8 mouse cellular contexts compared by ENCODE assay signal in the genomic region with DNA sequence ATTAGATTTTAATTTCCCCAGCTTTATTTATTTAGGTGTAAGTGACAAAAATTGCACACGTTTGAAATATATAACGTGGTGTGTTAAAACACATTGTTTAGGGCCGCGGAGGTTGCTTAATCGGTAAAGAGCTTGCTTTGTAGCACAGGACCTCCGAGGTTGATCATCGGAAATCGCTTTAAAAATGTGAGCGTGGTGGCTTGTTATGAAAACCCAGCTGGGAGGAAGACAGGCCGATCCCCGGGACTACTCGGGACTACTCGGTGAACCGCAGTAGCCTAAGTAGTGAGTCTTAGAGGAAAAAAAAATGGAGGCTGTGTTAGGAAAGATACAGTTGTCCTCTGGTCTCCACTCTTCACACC. TPM values are rescaled to one million over a fixed set of nuclear protein-coding genes. Genes with fewer than 3 reads are reported as not detected.
DNase-seq lines count a peak whose midpoint lies in the region; ATAC-seq and TF ChIP-seq lines count a peak whose summit lies in the region.

No protein-coding gene starts in this region.

- H3K4me1 ChIP-seq in heart, embryonic 13.5 days = peaks cover 32% of the 10 kb centered on the region
- peaks cover 5 to 8% of the 10 kb centered on the region in 2 experiments for H3K4me1 ChIP-seq in ES-E14 (ENCODE audit: control insufficient read depth in 2 of 2, insufficient read depth in 2 of 2, low read length in 2 of 2, poor library complexity in 1 of 2)
- peaks cover 4% of the 10 kb centered on the region; the same call in 1 of the 2 replicates for H3K4me1 ChIP-seq in forebrain, postnatal 0 days (ENCODE audit: insufficient read depth)
- H3K4me1 ChIP-seq in midbrain, embryonic 11.5 days (ENCODE audit: control insufficient read depth, insufficient read depth, low read length) = peaks cover 7% of the 10 kb centered on the region

- no peaks in the 10 kb centered on the region for H3K9me3 ChIP-seq in heart, embryonic 13.5 days
- no peaks in the 10 kb centered on the region for H3K9me3 ChIP-seq in ES-E14 (ENCODE audit: control insufficient read depth, insufficient read depth, low read depth, low read length)
- H3K9me3 ChIP-seq in forebrain, postnatal 0 days (ENCODE audit: low read length) = no peaks in the 10 kb centered on the region
- H3K9me3 ChIP-seq in midbrain, embryonic 11.5 days (ENCODE audit: control insufficient read depth, low read length) = no peaks in the 10 kb centered on the region

- TF ChIP-seq CTCF in forebrain, postnatal 0 days (IDR thresholded peaks at IDR 0.05; ENCODE audit: low read depth) = no peak

- 2% methylated on average over 14 of the region's 14 CpGs for WGBS in heart, embryonic 13.5 days
- WGBS in forebrain, postnatal 0 days = 3% methylated on average over 14 of the region's 14 CpGs
- 4% methylated on average over 14 of the region's 14 CpGs for WGBS in midbrain, embryonic 11.5 days

- H3K27ac ChIP-seq in heart, embryonic 13.5 days (replicated peaks) = peak overlapping the region; percentile 70
- H3K27ac ChIP-seq in ES-E14 (ENCODE audit: insufficient read depth, low read depth, low read length, poor library complexity, severe bottlenecking) = no peak overlapping the region
- H3K27ac ChIP-seq in forebrain, postnatal 0 days (ENCODE audit: low read depth, low read length) = peak overlapping the region; percentile 73
- no peak overlapping the region for H3K27ac ChIP-seq in midbrain, embryonic 11.5 days (ENCODE audit: low read depth, low read length)

- H3K27me3 ChIP-seq in heart, embryonic 13.5 days (replicated peaks) = no peaks in the 10 kb centered on the region
- no peaks in the 10 kb centered on the region for H3K27me3 ChIP-seq in forebrain, postnatal 0 days (ENCODE audit: insufficient read depth, low read length)
- no peaks in the 10 kb centered on the region for H3K27me3 ChIP-seq in midbrain, embryonic 11.5 days (ENCODE audit: control insufficient read depth, insufficient read depth, low read length)

- H3K9ac ChIP-seq in heart, embryonic 13.5 days = peak overlapping the region; percentile 83
- peak overlapping the region; percentile 77 for H3K9ac ChIP-seq in ES-E14 (ENCODE audit: insufficient read depth, low read depth, low read length, poor library complexity, severe bottlenecking)
- peak overlapping the region; percentile 65 for H3K9ac ChIP-seq in forebrain, postnatal 0 days
- H3K9ac ChIP-seq in midbrain, embryonic 11.5 days (ENCODE audit: low read length) = peak overlapping the region; percentile 63

- in situ Hi-C loops in ES-E14 (cut with MboI; ENCODE audit: low sequenced_read_pairs in 2 of 2, unreplicated experiment in 2 of 2) = loop anchor here (10.0 to 25.0 kb wide), 2 partner anchors 117 to 120 kb away; a partner anchor contains a TSS

- no peak for DNase-seq in heart, adult 8-10 months (ENCODE audit: low spot score)
- no peak for DNase-seq in ES-E14 (ENCODE audit: low read depth, low spot score)
- no peak for DNase-seq in forebrain, postnatal 0 days
- DNase-seq in midbrain, embryonic 11.5 days (ENCODE audit: low spot score, missing footprints) = peak; percentile 92
- no peak for DNase-seq in urinary bladder, postnatal 4 days (ENCODE audit: low spot score in 2 of 2)
- DNase-seq in kidney, adult 11 months = no peak
- no peak for DNase-seq in gastrocnemius, postnatal 10 days

- H3K36me3 ChIP-seq in heart, embryonic 13.5 days = peaks cover under 1% of the 10 kb centered on the region; the same call in 1 of the 2 replicates
- no peaks in the 10 kb centered on the region for H3K36me3 ChIP-seq in ES-E14 (ENCODE audit: control insufficient read depth, insufficient read depth, low read length, poor library complexity, severe bottlenecking)
- H3K36me3 ChIP-seq in forebrain, postnatal 0 days (ENCODE audit: insufficient read depth) = 0 out of 2 replicates have a peak, but pooled peaks cover 2% of the 10 kb centered on the region
- H3K36me3 ChIP-seq in midbrain, embryonic 11.5 days (ENCODE audit: control insufficient read depth, insufficient read depth, low read length) = no peaks in the 10 kb centered on the region

- ATAC-seq in heart, embryonic 13.5 days (ENCODE audit: extremely low read depth, insufficient number of reproducible peaks, low FRiP score, low TSS enrichment) = no peak
- ATAC-seq in forebrain, postnatal 0 days = no peak
- no peak for ATAC-seq in midbrain, embryonic 11.5 days (ENCODE audit: low FRiP score)

- peak overlapping the region; percentile 81 for H3K4me2 ChIP-seq in heart, embryonic 13.5 days
- H3K4me2 ChIP-seq in forebrain, postnatal 0 days (ENCODE audit: low read depth) = peak overlapping the region; percentile 58
- peak overlapping the region; percentile 49 for H3K4me2 ChIP-seq in midbrain, embryonic 11.5 days

- peak overlapping the region; percentile 69 for H3K4me3 ChIP-seq in heart, embryonic 13.5 days
- H3K4me3 ChIP-seq in ES-E14 (ENCODE audit: insufficient read depth in 1 of 2, low read depth in 1 of 2, low read length in 2 of 2, poor library complexity in 1 of 2, severe bottlenecking in 1 of 2) = peak overlapping the region; percentile 74 to 93
- peak overlapping the region; percentile 51 for H3K4me3 ChIP-seq in forebrain, postnatal 0 days (ENCODE audit: low read depth, low read length)
- H3K4me3 ChIP-seq in midbrain, embryonic 11.5 days (ENCODE audit: low read depth, low read length) = peak overlapping the region; percentile 55

TF ChIP-seq in ES-E14, 5 proteins besides CTCF, POLR2A, EP300 and RAD21:
- TF ChIP-seq HCFC1 (IDR thresholded peaks at IDR 0.05; ENCODE audit: borderline replicate concordance, insufficient read depth, low read length) (no peak), ZNF384 (IDR thresholded peaks at IDR 0.05; ENCODE audit: low read depth, low read length) (no peak), ZC3H11A (IDR thresholded peaks at IDR 0.05; ENCODE audit: borderline replicate concordance, low read depth, low read length) (no peak), CHD2 (IDR thresholded peaks at IDR 0.05; ENCODE audit: low read depth, low read length) (no peak), MAFK (IDR thresholded peaks at IDR 0.05; ENCODE audit: insufficient read depth, low read depth, low read length) (no peak)
TF ChIP-seq in ES-E14: peak in this region for 0.

RNA-seq across cellular contexts. Expression of a gene that starts 14.8 kb away (rescaled TPM):
- 17.6 and 18.1 TPM in 2 replicates for polyA plus RNA-seq in heart, embryonic 13.5 days (2015; fragmentation: Nextera tagmentation; extraction: Ambion mirVana)
- total RNA-seq in heart, adult 8-10 months (2022) = 1 to 10 TPM; 2.0 to 4.0 (median 2.9) TPM
- total RNA-seq in ES-E14 (2012; rRNA removed) = 13.8 and 17.0 TPM in 2 replicates
- 38.4 and 49.8 TPM in 2 replicates for total RNA-seq in forebrain, postnatal 0 days (2014; rRNA removed)
- 83.1 and 93.9 TPM in 2 replicates for polyA plus RNA-seq in forebrain, postnatal 0 days (2015; fragmentation: Nextera tagmentation; extraction: Ambion mirVana)
- polyA plus RNA-seq in midbrain, embryonic 11.5 days (2014; fragmentation: Nextera tagmentation; extraction: Ambion mirVana) = 38.7 and 43.3 TPM in 2 replicates
- 1 to 10 TPM; 5.1 to 9.3 TPM for total RNA-seq in gastrocnemius, postnatal 10 days (2021)

RNA-seq across cellular contexts. Expression of a gene that starts 15.2 kb away (rescaled TPM):
- 38.9 and 40.3 TPM in 2 replicates for polyA plus RNA-seq in heart, embryonic 13.5 days (2015; fragmentation: Nextera tagmentation; extraction: Ambion mirVana)
- total RNA-seq in heart, adult 8-10 months (2022) = 10 to 100 TPM; 32.1 to 41.0 (median 35.1) TPM
- 51.6 and 64.1 TPM in 2 replicates for total RNA-seq in ES-E14 (2012; rRNA removed)
- total RNA-seq in forebrain, postnatal 0 days (2014; rRNA removed) = 86.2 and 115 TPM in 2 replicates
- 63.1 and 83.4 TPM in 2 replicates for polyA plus RNA-seq in forebrain, postnatal 0 days (2015; fragmentation: Nextera tagmentation; extraction: Ambion mirVana)
- polyA plus RNA-seq in midbrain, embryonic 11.5 days (2014; fragmentation: Nextera tagmentation; extraction: Ambion mirVana) = 26.0 and 30.6 TPM in 2 replicates
- total RNA-seq in gastrocnemius, postnatal 10 days (2021) = 10 to 100 TPM; 21.7 to 28.5 TPM

RNA-seq across cellular contexts. Expression of a gene that starts 25.3 kb away (rescaled TPM):
- 64.6 and 67.6 TPM in 2 replicates for polyA plus RNA-seq in heart, embryonic 13.5 days (2015; fragmentation: Nextera tagmentation; extraction: Ambion mirVana)
- 10 to 100 TPM; 70.8 to 76.2 (median 72.2) TPM for total RNA-seq in heart, adult 8-10 months (2022)
- 115 and 117 TPM in 2 replicates for total RNA-seq in ES-E14 (2012; rRNA removed)
- 55.9 and 60.4 TPM in 2 replicates for total RNA-seq in forebrain, postnatal 0 days (2014; rRNA removed)
- polyA plus RNA-seq in forebrain, postnatal 0 days (2015; fragmentation: Nextera tagmentation; extraction: Ambion mirVana) = 89.0 and 101 TPM in 2 replicates
- polyA plus RNA-seq in midbrain, embryonic 11.5 days (2014; fragmentation: Nextera tagmentation; extraction: Ambion mirVana) = 118 and 119 TPM in 2 replicates
- 10 to 100 TPM; 65.7 to 71.6 TPM for total RNA-seq in gastrocnemius, postnatal 10 days (2021)

RNA-seq across cellular contexts. Expression of a gene that starts 25.5 kb away (rescaled TPM):
- 2.4 and 2.8 TPM in 2 replicates for polyA plus RNA-seq in heart, embryonic 13.5 days (2015; fragmentation: Nextera tagmentation; extraction: Ambion mirVana)
- 1 to 10 TPM; 6.1 to 7.4 (median 7.1) TPM for total RNA-seq in heart, adult 8-10 months (2022)
- not detected in 2 replicates for total RNA-seq in ES-E14 (2012; rRNA removed)
- 0.33 and 1.0 TPM in 2 replicates for total RNA-seq in forebrain, postnatal 0 days (2014; rRNA removed)
- polyA plus RNA-seq in forebrain, postnatal 0 days (2015; fragmentation: Nextera tagmentation; extraction: Ambion mirVana) = 1.6 and 4.7 TPM in 2 replicates
- 3.1 TPM in 2 replicates for polyA plus RNA-seq in midbrain, embryonic 11.5 days (2014; fragmentation: Nextera tagmentation; extraction: Ambion mirVana)
- under 1 TPM; 0.45 to 0.84 TPM for total RNA-seq in gastrocnemius, postnatal 10 days (2021)

RNA-seq across cellular contexts. Expression of a gene that starts 37.8 kb away (rescaled TPM):
- 4.8 and 5.0 TPM in 2 replicates for polyA plus RNA-seq in heart, embryonic 13.5 days (2015; fragmentation: Nextera tagmentation; extraction: Ambion mirVana)
- 10 to 100 TPM; 26.8 to 28.5 (median 27.9) TPM for total RNA-seq in heart, adult 8-10 months (2022)
- 0.67 and 0.95 TPM in 2 replicates for total RNA-seq in ES-E14 (2012; rRNA removed)
- 9.0 and 10.2 TPM in 2 replicates for total RNA-seq in forebrain, postnatal 0 days (2014; rRNA removed)
- polyA plus RNA-seq in forebrain, postnatal 0 days (2015; fragmentation: Nextera tagmentation; extraction: Ambion mirVana) = 6.4 and 6.9 TPM in 2 replicates
- 3.2 and 3.3 TPM in 2 replicates for polyA plus RNA-seq in midbrain, embryonic 11.5 days (2014; fragmentation: Nextera tagmentation; extraction: Ambion mirVana)
- total RNA-seq in gastrocnemius, postnatal 10 days (2021) = 1 to 10 TPM; 5.2 to 6.7 TPM

Comparison
In these comparisons a context has a peak if more than half of its experiments do, and no peak if none do; other contexts are left out.
1. H3K27ac ChIP-seq: peak in heart, embryonic 13.5 days (single experiment) and forebrain, postnatal 0 days (single experiment); none in ES-E14 (single experiment) and midbrain, embryonic 11.5 days (single experiment).
2. Peak in every context shown above with its lines, with median percentiles within 50 percentile points of each other: H3K4me2 ChIP-seq, H3K4me3 ChIP-seq and H3K9ac ChIP-seq.